Mouse (Mus musculus) right cerebral cortex, adult 18-20 months (tissue): ENCODE results near the gene Atp6v0e.

Experiments used
- DNase-seq: peaks from one replicate; pipeline ENCODE4 v3.0.0; 2022; ENCODE audit warnings: mixed read lengths

Gene Atp6v0e

GRCm38 (mm10) chr17:26643456-26643855 lies 19.6 kb upstream of the Atp6v0e start:
- DNase-seq = no peak

GRCm38 (mm10) chr17:26643993-26644392 lies 19.0 kb upstream of the Atp6v0e start:
- DNase-seq = no peak

DNA sequence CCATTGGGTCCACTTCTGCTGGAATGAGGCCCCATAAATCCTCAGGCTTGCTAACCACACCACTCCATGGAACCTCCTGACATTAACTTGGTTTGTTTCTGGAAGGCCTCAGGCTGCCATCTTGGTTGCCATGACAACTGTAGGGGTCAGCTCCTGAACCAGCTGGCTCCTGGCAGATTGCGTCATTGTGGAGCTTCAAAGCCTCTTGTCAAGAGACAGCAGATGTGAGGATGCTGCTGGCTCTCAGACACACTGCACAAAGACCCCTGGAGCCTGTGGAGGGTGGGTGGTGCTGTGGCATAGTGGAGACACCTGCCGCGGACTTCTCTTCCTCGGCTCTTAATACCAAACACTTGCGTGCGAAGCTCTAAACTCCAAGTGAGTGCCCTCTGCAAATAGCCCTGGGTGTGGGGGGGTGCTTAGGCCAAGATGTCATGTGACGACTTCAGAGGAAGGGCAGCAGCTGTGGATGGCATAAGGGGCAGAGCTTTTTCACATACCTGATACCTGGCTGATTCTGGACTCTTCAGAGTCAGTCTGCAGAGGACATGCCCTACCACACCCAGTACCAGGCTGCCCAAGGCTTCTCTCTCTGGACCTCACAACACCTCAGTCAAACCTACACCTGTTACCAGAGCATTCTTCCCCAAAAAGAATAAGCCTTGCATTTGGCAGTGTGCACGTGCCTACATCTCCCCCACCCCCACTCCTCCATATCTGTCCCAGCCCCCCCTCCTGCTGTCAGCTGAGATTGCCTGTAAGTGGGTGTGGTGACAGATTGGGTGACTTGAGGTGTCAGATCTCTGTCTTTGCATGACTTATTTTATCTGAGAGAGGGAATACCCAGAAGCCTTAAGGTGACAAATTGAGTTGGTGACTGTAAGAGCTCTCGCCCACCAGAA lies 18.3 kb upstream of the Atp6v0e start:
- peak; percentile 55 for DNase-seq

DNA sequence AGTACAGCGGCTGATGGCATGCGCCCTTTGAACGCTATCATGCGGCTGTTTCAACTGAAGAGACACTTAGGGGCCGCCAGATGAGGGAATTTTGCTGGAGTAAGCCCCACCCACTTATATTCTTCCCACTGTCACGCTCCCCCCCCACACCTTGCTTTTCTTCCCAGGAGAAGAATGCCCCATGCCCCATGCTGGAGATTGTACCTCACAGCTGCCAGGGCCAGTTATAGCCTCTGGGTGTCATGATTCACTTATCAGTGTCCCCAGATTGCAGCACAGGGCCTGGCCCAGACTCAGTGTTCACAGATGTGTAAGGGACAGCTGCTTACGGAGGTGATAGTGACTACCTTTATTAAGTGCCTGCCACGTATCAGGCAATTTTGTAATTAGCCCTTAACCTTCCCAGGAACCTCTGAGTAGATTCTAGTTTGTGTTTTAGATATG lies 17.6 kb upstream of the Atp6v0e start:
- no peak for DNase-seq

DNA sequence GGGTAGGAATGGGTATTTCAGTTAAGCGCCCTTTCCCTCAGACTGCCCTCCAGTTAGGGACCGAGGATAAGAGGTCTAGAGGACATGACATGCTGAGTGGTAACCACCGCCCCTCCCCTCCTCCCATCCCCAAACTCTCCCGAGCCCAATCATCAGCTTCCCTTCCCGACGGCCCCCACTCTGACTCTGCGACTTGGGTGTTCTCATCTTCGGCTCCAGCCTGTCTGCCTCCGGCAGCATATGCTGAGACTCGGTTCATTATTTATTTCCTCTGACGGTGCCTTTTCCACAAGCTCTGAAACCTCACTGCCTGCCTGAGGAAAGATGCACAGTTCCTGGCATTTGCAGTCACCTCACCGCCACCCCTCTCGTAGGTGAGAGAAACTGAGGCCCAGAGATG lies 15.7 kb upstream of the Atp6v0e start:
- no peak for DNase-seq

- no peak for DNase-seq
Observed at GRCm38 (mm10) chr17:26649565-26649964, 13.5 kb upstream of the Atp6v0e start.

GRCm38 (mm10) chr17:26650451-26651363 lies 12.3 kb upstream of the Atp6v0e start:
- peak; percentile 72 for DNase-seq

- no peak for DNase-seq
Observed at GRCm38 (mm10) chr17:26658854-26659572, 4.0 kb upstream of the Atp6v0e start.

- no peak for DNase-seq
Observed at GRCm38 (mm10) chr17:26659573-26659915, 3.5 kb upstream of the Atp6v0e start.

DNA sequence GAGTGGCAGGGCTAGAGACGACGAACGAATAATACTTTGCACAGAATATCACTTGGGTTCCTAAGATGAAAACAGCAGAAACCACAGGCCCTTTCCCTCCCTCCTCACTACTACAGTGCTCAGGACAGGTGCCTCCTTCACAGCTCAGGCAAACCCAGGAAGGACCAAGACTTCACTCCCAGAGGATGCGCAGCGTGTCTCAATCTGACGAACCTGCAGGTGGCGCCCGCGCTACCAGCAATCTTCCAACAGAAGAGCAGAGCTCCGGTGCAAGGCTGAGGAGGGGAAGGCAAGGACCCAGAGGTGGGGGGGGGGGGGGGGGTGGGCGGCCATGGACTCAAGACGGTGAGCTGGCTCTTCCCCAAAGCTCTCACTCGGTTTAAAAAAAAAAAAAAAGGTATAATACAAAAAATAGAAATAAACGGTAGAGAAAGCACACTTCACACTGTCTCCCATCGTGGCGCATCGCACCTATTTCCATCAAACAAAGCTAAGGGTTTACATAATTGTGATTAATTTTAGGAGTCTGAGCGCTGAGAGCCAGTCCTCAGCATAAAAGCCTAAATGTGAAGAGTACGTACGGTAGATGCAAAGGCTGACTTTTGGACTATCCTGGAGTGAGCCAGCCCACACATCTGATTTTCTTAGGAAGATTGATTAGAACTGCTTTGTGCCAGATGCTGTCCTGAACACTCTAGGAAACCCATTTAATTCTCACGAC lies 2.7 kb upstream of the Atp6v0e start:
- DNase-seq = peak; percentile 90

DNA sequence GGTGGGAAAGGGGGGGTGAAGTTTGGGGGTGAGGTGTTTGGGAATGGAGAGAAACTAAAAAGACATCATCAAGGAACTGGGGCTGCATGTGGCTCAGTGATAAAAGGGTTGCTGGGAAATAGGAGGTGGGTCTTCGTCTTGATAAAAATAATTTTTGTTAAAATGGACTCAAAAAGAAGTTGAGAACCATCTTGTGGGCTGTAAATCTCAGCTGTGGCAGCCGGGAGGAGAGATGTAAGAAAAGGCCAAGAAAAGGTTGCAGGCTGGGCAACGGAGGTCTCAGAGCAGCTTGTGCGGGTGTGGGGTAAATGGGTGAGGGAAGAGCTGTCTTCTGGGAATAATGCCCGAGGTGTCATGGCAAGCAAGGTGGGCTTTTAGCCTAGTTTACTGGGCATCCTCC lies 827 bp upstream of the Atp6v0e start:
- no peak for DNase-seq

DNA sequence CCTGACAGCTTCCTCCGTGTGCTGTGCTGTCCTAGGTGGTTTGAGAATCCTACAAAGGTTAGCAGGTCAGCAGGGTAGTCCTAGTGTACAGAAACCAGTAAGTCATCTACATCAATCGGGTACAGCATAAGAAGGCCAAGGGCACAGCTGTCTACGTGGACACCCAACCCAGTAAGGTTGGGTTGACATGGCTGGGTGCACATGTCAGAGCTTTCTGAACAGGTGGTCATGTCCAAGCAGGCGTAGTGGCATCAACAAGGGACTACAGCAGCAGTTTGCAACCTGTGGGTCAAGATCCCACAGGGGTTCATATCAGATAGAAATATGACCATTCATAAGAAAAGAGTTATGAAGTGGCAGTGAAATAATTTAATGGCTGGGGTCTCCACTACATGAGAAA lies 2.6 kb downstream of the Atp6v0e start:
- DNase-seq = no peak

- DNase-seq = no peak
Observed at GRCm38 (mm10) chr17:26671268-26671667, 8.2 kb downstream of the Atp6v0e start.

- no peak for DNase-seq
Observed at GRCm38 (mm10) chr17:26675845-26676244, 12.8 kb downstream of the Atp6v0e start.

DNA sequence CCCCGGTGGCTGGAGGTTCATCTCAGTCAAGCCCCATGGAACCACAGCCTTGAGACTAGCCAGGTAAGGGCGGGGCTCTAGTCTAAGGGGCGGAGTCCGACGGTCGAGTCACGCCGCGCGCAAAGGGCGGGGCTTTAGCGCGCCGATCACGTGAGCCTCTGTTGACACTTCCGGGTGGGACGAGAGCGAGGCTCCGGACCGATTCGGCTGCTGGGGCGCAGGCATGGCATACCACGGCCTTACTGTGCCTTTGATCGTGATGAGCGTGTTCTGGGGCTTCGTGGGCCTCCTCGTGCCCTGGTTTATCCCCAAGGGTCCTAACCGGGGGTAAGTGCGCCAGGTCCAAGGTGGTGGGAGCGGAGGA lies 13.2 kb downstream of the Atp6v0e start:
- peak; percentile 93 for DNase-seq

GRCm38 (mm10) chr17:26676616-26677376 lies 13.8 kb downstream of the Atp6v0e start:
- peak; percentile 75 for DNase-seq

DNA sequence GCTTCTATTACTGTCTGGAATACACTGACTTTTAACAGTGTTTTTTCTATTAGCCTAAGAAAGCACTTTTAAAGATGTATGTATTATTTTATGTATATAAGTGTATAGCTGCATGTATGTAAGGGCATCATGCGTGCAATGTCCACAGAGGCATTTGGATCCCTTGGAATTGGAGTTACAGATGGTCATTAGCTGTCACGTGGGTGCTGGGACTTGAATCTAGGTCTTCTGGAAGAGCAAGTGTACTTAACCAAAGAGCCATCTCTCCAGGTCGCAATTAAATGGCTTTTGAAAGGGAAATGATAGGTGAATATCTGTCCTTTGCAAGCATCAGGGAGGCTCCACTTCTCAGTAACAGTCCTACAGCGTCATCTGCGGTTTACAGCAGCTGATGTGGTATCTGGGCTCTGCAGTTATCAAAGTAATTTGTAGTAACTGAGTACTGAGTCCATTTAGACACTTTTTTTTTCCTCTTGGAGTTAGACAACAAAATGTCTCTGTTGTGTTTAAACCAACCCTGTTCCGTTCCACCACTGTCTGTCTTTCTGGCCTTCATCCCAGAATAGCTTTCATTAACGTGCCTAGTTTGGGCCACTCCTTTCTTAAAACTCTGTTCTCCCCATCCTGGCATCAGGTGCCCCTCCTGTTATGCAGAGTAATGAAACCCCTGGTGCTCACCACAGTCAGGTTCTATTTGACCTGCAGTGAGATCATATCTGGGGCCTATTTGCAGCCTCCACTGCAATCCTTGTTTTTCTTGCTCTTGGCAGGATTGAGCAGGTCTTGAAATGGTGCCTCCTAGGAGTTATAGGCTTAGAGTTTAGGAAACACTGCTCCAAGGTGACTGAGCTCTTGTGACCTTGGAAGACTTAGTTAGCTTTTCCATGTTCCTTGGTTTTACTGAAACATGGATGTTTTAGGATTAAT lies 14.9 kb downstream of the Atp6v0e start:
- DNase-seq = no peak

- DNase-seq = no peak
Observed at GRCm38 (mm10) chr17:26681276-26681675, 18.2 kb downstream of the Atp6v0e start.

GRCm38 (mm10) chr17:26686334-26687000 lies 23.4 kb downstream of the Atp6v0e start:
- no peak for DNase-seq
